Mouse (Mus musculus): Measurements from ENCODE around the gene Kif21b.

DNA sequence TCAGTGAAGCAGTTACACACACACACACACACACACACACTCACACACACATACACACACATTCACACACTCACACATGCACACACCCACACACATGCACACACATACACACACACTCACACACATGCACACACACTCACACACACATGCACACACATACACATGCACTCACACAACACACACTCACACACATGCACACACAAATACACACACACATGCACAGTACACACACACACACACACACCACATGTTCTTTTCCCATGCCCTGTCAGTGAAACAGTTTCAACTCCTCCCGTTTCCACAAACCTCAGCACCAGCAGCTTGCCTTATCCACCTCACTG lies 11.0 kb upstream of the Kif21b start:
- no peak for TF ChIP-seq CTCF (IDR thresholded peaks at IDR 0.05; ENCODE audit: extremely low read depth, insufficient read length, insufficient replicate concordance, low read depth, low read length)
- TF ChIP-seq POLR2A (IDR thresholded peaks at IDR 0.05; ENCODE audit: low read depth, low read length): no peak

All from small intestine, adult 2 months (tissue).